Mouse (Mus musculus): ENCODE measurements around the gene Calml3.

DNA sequence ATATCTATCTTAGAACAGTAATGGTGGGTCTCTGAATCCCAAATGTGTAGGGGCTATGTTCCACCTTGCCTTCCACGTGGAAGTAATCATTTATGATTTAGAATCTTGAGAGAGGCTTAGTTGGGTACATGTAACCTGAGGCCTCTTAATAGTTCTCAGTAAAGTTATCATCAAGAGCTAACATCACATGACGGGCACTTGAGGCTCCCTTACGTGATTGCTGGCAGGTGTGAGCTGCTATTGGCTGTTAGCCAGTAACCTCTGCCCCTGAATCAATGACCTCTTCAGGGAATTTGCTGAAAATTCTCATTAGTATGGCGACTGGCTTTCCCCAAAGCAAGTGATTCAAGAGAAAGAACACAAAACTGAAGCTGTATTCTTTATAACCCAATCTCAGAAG, 17.0 kb downstream of the Calml3 start:
- TF ChIP-seq CTCF (IDR thresholded peaks at IDR 0.05; ENCODE audit: extremely low read depth, insufficient read depth, low read length): no peak
- no peak for TF ChIP-seq POLR2A (IDR thresholded peaks at IDR 0.05; ENCODE audit: extremely low read depth, insufficient read depth, low read length)

Measured in cortical plate, adult 2 months (tissue).